Mouse (Mus musculus): ENCODE measurements around the gene Aff3.

- TF ChIP-seq CTCF (IDR thresholded peaks at IDR 0.05; ENCODE audit: low read depth) (no peak), EP300 (optimal IDR thresholded peaks at IDR 0.05) (no peak)
These were observed 373.9 kb downstream of the Aff3 start for GRCm38 (mm10) chr1:38290881-38291280.

Data from stomach, postnatal 0 days (tissue).